Mouse (Mus musculus) neural tube, embryonic 14.5 days (tissue): ENCODE measurements at regions not wholly inside any gene's neighbourhood (a gene's known extent, or its start where the extent isn't known, plus 50 kb on each side); places are given as distances from the start of the nearest gene placed in this dataset.

Source experiments
- ATAC-seq: fragments of 200-750 bp; cut with Nextera tagmentation; 2 replicates; pipeline ENCODE4 v1.8.0; 2017; ENCODE audit warnings: low read depth, mild to moderate bottlenecking, moderate TSS enrichment, moderate library complexity
- H3K27ac ChIP-seq: fragments of 300-500 bp; sonication (generic); 2 replicates; pipeline ENCODE4 v1.5.1; 2014; ENCODE audit warnings: low read depth, mild to moderate bottlenecking, control low read depth, low read length, moderate library complexity, mixed read lengths
- H3K27me3 ChIP-seq: fragments of 300-500 bp; sonication (generic); 2 replicates; pipeline ENCODE4 v1.6.1; 2014; ENCODE audit warnings: low read length; ENCODE audit not compliant: control insufficient read depth, insufficient read depth
- H3K36me3 ChIP-seq: fragments of 300-500 bp; sonication (generic); 2 replicates; pipeline ENCODE4 v1.6.1; 2014; ENCODE audit warnings: low read length, mixed read lengths; ENCODE audit not compliant: control insufficient read depth, insufficient read depth
- H3K4me1 ChIP-seq: fragments of 300-500 bp; sonication (generic); 2 replicates; pipeline ENCODE4 v1.6.1; 2014; ENCODE audit warnings: low read length; ENCODE audit not compliant: control insufficient read depth, insufficient read depth
- H3K4me2 ChIP-seq: fragments of 300-500 bp; sonication (generic); 2 replicates; pipeline ENCODE4 v1.6.1; 2014; ENCODE audit warnings: mild to moderate bottlenecking, low read depth, low read length, control low read depth
- H3K4me3 ChIP-seq: fragments of 300-500 bp; sonication (generic); 2 replicates; pipeline ENCODE4 v1.5.1; 2014; ENCODE audit warnings: low read depth, low read length, control low read depth, mixed read lengths
- H3K9ac ChIP-seq: fragments of 300-500 bp; sonication (generic); replicated peaks from 2 replicates; pipeline ENCODE4 v1.6.1; 2014; ENCODE audit warnings: low read depth, mild to moderate bottlenecking, control low read depth, low read length, mixed read lengths
- H3K9me3 ChIP-seq: fragments of 300-500 bp; sonication (generic); 2 replicates; pipeline ENCODE4 v1.6.1; 2016; ENCODE audit warnings: low read length; ENCODE audit not compliant: control insufficient read depth
- WGBS: fragments of 180-500 bp; shearing (Covaris S2); extraction: QIAGEN DNeasy Blood & Tissue Kit; methylation state at CpG from one replicate; pipeline ENCODE4 v1.1.7; 2014; 5-methylcytosine and 5-hydroxymethylcytosine counted together

- no peaks in the 10 kb centered on the region for H3K27me3 ChIP-seq
- WGBS = 88% methylated on average over 4 of the region's 4 CpGs
- no peaks in the 10 kb centered on the region for H3K9me3 ChIP-seq
- no peak overlapping the region for H3K4me2 ChIP-seq
- no peak overlapping the region for H3K4me3 ChIP-seq
- no peaks in the 10 kb centered on the region for H3K36me3 ChIP-seq
- H3K27ac ChIP-seq = no peak overlapping the region
- no peak for ATAC-seq
- no peaks in the 10 kb centered on the region for H3K4me1 ChIP-seq
- H3K9ac ChIP-seq = no peak overlapping the region
Observed at GRCm38 (mm10) chr16:72225157-72225880, 82.8 kb upstream of the Robo1 start.

GRCm38 (mm10) chr16:72234366-72234765, 73.7 kb upstream of the Robo1 start:
- WGBS = 55% methylated on average over 1 of the region's 1 CpGs
- ATAC-seq = no peak
- Histone ChIP-seq H3K27me3 (no peaks in the 10 kb centered on the region), H3K4me1 (no peaks in the 10 kb centered on the region), H3K4me3 (no peak overlapping the region), H3K9ac (no peak overlapping the region), H3K27ac (no peak overlapping the region), H3K36me3 (no peaks in the 10 kb centered on the region), H3K9me3 (no peaks in the 10 kb centered on the region), H3K4me2 (no peak overlapping the region)

GRCm38 (mm10) chr16:72239631-72240030, 68.5 kb upstream of the Robo1 start:
- 43% methylated on average over 7 of the region's 7 CpGs for WGBS
- Histone ChIP-seq H3K36me3 (no peaks in the 10 kb centered on the region), H3K9me3 (no peaks in the 10 kb centered on the region), H3K4me3 (no peak overlapping the region), H3K9ac (no peak overlapping the region), H3K4me1 (peaks cover 3% of the 10 kb centered on the region; the same call in 1 of the 2 replicates), H3K27ac (no peak overlapping the region), H3K4me2 (no peak overlapping the region), H3K27me3 (no peaks in the 10 kb centered on the region)
- ATAC-seq = no peak

GRCm38 (mm10) chr16:72256388-72256787, 51.7 kb upstream of the Robo1 start:
- Histone ChIP-seq H3K36me3 (no peaks in the 10 kb centered on the region), H3K9ac (no peak overlapping the region), H3K27me3 (no peaks in the 10 kb centered on the region), H3K4me2 (no peak overlapping the region), H3K9me3 (no peaks in the 10 kb centered on the region), H3K27ac (no peak overlapping the region), H3K4me1 (no peaks in the 10 kb centered on the region), H3K4me3 (no peak overlapping the region)
- ATAC-seq = no peak
- 58% methylated on average over 3 of the region's 3 CpGs for WGBS
